In the genomic region with DNA sequence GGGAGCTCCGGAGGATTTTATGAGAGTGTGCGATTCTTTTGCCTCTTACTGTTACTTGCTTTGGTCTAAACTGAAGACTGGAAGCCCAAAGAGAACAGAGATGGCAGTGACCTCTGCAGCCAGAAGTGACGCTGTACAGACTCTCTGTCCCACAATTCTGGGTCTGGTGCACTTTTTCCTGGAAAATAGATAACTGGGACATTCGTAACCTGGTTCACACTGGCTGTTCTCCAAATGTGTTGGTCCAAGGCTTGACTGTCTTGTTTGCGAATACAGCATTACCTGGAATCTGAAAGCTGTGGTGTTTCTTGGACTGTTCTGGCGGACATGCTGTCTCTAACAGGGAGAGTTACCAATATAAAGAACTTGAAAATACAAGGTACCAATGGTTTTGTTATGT, we compare ENCODE assay signal across 16 mouse cellular contexts.
"Had no signal": no experiment of that assay in that cellular context is flagged by ENCODE, and none has a peak within 500 bp of the region (broad histone marks: within the 10 kb centered on the region; RNA-seq: fewer than 3 reads in every experiment).

No protein-coding gene starts in this region.

- H3K4me3 ChIP-seq: neural tube, embryonic 13.5 days; neural tube, embryonic 15.5 days; stomach, embryonic 15.5 days had no signal

- H3K27ac ChIP-seq: neural tube, embryonic 13.5 days; neural tube, embryonic 15.5 days; stomach, embryonic 15.5 days; stomach, postnatal 0 days had no signal

- H3K9ac ChIP-seq: neural tube, embryonic 13.5 days; neural tube, embryonic 15.5 days; stomach, embryonic 15.5 days had no signal

- H3K4me1 ChIP-seq: stomach, embryonic 15.5 days had no signal

- DNase-seq: retina, postnatal 1 day; right cerebral cortex, adult 18-20 months; right cerebral cortex, postnatal 14 days; right cerebral cortex, postnatal 25 days; right cerebral cortex, postnatal 4 days; spleen, adult 18-20 months; thymus, adult 18-20 months; thymus, adult 2 months; thymus, postnatal 14 days; thymus, postnatal 25 days; thymus, postnatal 36 days; thymus, postnatal 4 days had no signal

- H3K27me3 ChIP-seq: neural tube, embryonic 13.5 days; neural tube, embryonic 15.5 days; stomach, embryonic 15.5 days had no signal

- H3K36me3 ChIP-seq: neural tube, embryonic 13.5 days; stomach, embryonic 15.5 days had no signal

- H3K4me2 ChIP-seq: neural tube, embryonic 13.5 days; neural tube, embryonic 15.5 days; stomach, embryonic 15.5 days had no signal

- H3K9me3 ChIP-seq: neural tube, embryonic 13.5 days; neural tube, embryonic 15.5 days; stomach, embryonic 15.5 days had no signal
